ENCODE assay signal across 10 mouse cellular contexts in the genomic region with DNA sequence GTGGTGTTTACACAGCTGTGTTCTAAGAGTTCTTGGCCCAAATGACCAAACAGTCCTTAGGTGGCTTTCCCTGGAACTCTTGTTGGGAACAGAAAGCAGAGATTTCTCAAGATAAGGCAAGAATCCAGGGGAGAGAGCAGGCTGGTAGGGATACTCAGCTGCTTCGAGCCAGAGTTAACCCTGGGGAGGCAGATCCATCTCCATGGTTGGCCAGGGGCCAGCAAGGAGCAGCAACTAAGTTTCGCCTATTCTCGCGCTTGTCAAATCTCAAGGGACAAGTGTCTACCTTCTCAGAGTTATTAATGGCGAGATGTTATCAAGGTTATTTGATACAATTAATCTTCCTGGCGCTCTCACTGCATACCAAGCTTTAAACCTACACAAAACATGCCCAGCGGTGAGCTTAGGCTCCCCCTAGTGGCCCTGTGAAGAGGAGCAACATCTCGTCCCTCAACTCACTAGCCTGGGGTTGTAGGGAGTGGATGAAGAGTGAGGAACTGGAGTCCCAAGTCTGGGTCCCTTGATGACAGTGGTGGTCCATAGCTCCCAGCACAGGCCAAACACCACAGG. TPM values are rescaled to one million over a fixed set of nuclear protein-coding genes. Genes with fewer than 3 reads are reported as not detected.
DNase-seq lines count a peak whose midpoint lies in the region; ATAC-seq and TF ChIP-seq lines count a peak whose summit lies in the region.
"Had no signal": no experiment of that assay in that cellular context is flagged by ENCODE, and none has a peak within 500 bp of the region (broad histone marks: within the 10 kb centered on the region; RNA-seq: fewer than 3 reads in every experiment).

No protein-coding gene starts in this region.

- no peaks in the 10 kb centered on the region for H3K9me3 ChIP-seq in kidney, embryonic 15.5 days (replicated peaks)
- no peaks in the 10 kb centered on the region for H3K9me3 ChIP-seq in ES-Bruce4 (replicated peaks; ENCODE audit: control insufficient read depth, insufficient read depth, low read length, poor library complexity, severe bottlenecking)
- H3K9me3 ChIP-seq: embryonic facial prominence, embryonic 13.5 days; megakaryocyte, embryonic 14.5 days had no signal

- no peak overlapping the region for H3K9ac ChIP-seq in kidney, embryonic 15.5 days
- no peak overlapping the region for H3K9ac ChIP-seq in ES-Bruce4 (ENCODE audit: low read depth, poor library complexity, severe bottlenecking)
- H3K9ac ChIP-seq: embryonic facial prominence, embryonic 13.5 days had no signal

- no peak for ATAC-seq in kidney, embryonic 15.5 days (replicated peaks; ENCODE audit: low FRiP score)

- no peak overlapping the region for H3K27ac ChIP-seq in kidney, adult 2 months (ENCODE audit: insufficient read depth, low read depth, low read length)
- H3K27ac ChIP-seq in kidney, embryonic 15.5 days: no peak overlapping the region
- no peak overlapping the region for H3K27ac ChIP-seq in ES-Bruce4 (ENCODE audit: insufficient read depth, low read length)
- H3K27ac ChIP-seq: embryonic facial prominence, embryonic 13.5 days had no signal

- 28% methylated on average over 8 of the region's 8 CpGs for WGBS in kidney, adult 2 months
- 31% methylated on average over 8 of the region's 8 CpGs for WGBS in kidney, embryonic 15.5 days

- H3K4me2 ChIP-seq in kidney, embryonic 15.5 days: no peak overlapping the region
- H3K4me2 ChIP-seq: embryonic facial prominence, embryonic 13.5 days had no signal

- DNase-seq in kidney, adult 2 months: peak; percentile 57
- DNase-seq in cerebellum, adult 18-20 months: peak; percentile 69 to 76
- DNase-seq in forelimb bud, embryonic 11.5 days (ENCODE audit: low read depth, low spot score): peak; percentile 35
- peak; percentile 63 to 72 for DNase-seq in kidney, postnatal 4 days
- DNase-seq in mesoderm, embryonic 11.5 days (ENCODE audit: low read depth, low spot score): peak; percentile 58
- peak; percentile 63 for DNase-seq in testis, postnatal 14 days (ENCODE audit: low spot score)

- peak; percentile 82 for TF ChIP-seq CTCF in kidney, adult 2 months (conservative IDR thresholded peaks at IDR 0.05; ENCODE audit: insufficient read depth, insufficient read length, low read depth, low read length)
- TF ChIP-seq CTCF in ES-Bruce4 (IDR thresholded peaks at IDR 0.05; ENCODE audit: low read depth, low read length): peak; percentile 90

- no peaks in the 10 kb centered on the region for H3K27me3 ChIP-seq in kidney, adult 2 months (replicated peaks; ENCODE audit: control insufficient read depth, insufficient read depth, low read length)
- H3K27me3 ChIP-seq in kidney, embryonic 15.5 days: no peaks in the 10 kb centered on the region
- H3K27me3 ChIP-seq in ES-Bruce4 (ENCODE audit: control insufficient read depth, insufficient read depth, low read length, poor library complexity, severe bottlenecking): no peaks in the 10 kb centered on the region
- H3K27me3 ChIP-seq: embryonic facial prominence, embryonic 13.5 days had no signal

- no peak overlapping the region for H3K4me3 ChIP-seq in kidney, adult 2 months (ENCODE audit: insufficient read depth, low read depth, low read length)
- no peak overlapping the region for H3K4me3 ChIP-seq in kidney, embryonic 15.5 days (replicated peaks)
- H3K4me3 ChIP-seq in ES-Bruce4 (ENCODE audit: low read depth, low read length): no peak overlapping the region
- H3K4me3 ChIP-seq: embryonic facial prominence, embryonic 13.5 days; megakaryocyte, embryonic 14.5 days had no signal

- TF ChIP-seq POLR2A in kidney, adult 2 months (IDR thresholded peaks at IDR 0.05; ENCODE audit: low read depth, low read length): no peak
- no peak for TF ChIP-seq POLR2A in ES-Bruce4 (IDR thresholded peaks at IDR 0.05; ENCODE audit: insufficient read depth, low read length)

- peaks cover 10% of the 10 kb centered on the region for H3K36me3 ChIP-seq in kidney, adult 2 months (ENCODE audit: control insufficient read depth, insufficient read depth, low read length)
- peaks cover 45% of the 10 kb centered on the region for H3K36me3 ChIP-seq in kidney, embryonic 15.5 days
- no peaks in the 10 kb centered on the region for H3K36me3 ChIP-seq in ES-Bruce4 (ENCODE audit: control insufficient read depth, insufficient read depth, low read length, poor library complexity, severe bottlenecking)

- no peaks in the 10 kb centered on the region for H3K4me1 ChIP-seq in kidney, adult 2 months (ENCODE audit: control insufficient read depth, insufficient read depth, low read length)
- 0 out of 2 replicates have a peak, but pooled peaks cover 3% of the 10 kb centered on the region for H3K4me1 ChIP-seq in kidney, embryonic 15.5 days
- H3K4me1 ChIP-seq in ES-Bruce4 (ENCODE audit: control insufficient read depth, insufficient read depth, low read length): no peaks in the 10 kb centered on the region
- H3K4me1 ChIP-seq: embryonic facial prominence, embryonic 13.5 days; megakaryocyte, embryonic 14.5 days had no signal

- TF ChIP-seq EP300 in ES-Bruce4 (IDR thresholded peaks at IDR 0.05; ENCODE audit: insufficient read depth, low read depth, low read length): no peak

RNA-seq across cellular contexts. Expression of a gene that starts 6.9 kb away (rescaled TPM):
- polyA plus RNA-seq in kidney, adult 2 months (2012; rRNA removed): 8.1 and 10.6 TPM in 2 replicates
- polyA plus RNA-seq in kidney, embryonic 15.5 days (2015; fragmentation: Nextera tagmentation; extraction: Ambion mirVana): 4.6 and 5.1 TPM in 2 replicates
- 2.9 and 3.1 TPM in 2 replicates for polyA plus RNA-seq in ES-Bruce4 (2011; ENCODE audit: insufficient read depth, insufficient read length, low read depth, missing spikeins)

RNA-seq across cellular contexts. Expression of a gene that starts 10.6 kb away (rescaled TPM):
- 2,179 and 2,584 TPM in 2 replicates for polyA plus RNA-seq in kidney, adult 2 months (2012; rRNA removed)
- 92.9 and 102 TPM in 2 replicates for polyA plus RNA-seq in kidney, embryonic 15.5 days (2015; fragmentation: Nextera tagmentation; extraction: Ambion mirVana)
- 45.8 and 47.8 TPM in 2 replicates for polyA plus RNA-seq in ES-Bruce4 (2011; ENCODE audit: insufficient read depth, insufficient read length, low read depth, missing spikeins)

RNA-seq across cellular contexts. Expression of a gene that starts 26.3 kb away (rescaled TPM):
- polyA plus RNA-seq in kidney, adult 2 months (2012; rRNA removed): 7.0 and 7.1 TPM in 2 replicates
- 13.0 and 13.4 TPM in 2 replicates for polyA plus RNA-seq in kidney, embryonic 15.5 days (2015; fragmentation: Nextera tagmentation; extraction: Ambion mirVana)
- 3.3 and 4.0 TPM in 2 replicates for polyA plus RNA-seq in ES-Bruce4 (2011; ENCODE audit: insufficient read depth, insufficient read length, low read depth, missing spikeins)

RNA-seq across cellular contexts. Expression of a gene that starts 26.5 kb away (rescaled TPM):
- polyA plus RNA-seq in kidney, adult 2 months (2012; rRNA removed): 0.83 and 1.1 TPM in 2 replicates
- polyA plus RNA-seq in kidney, embryonic 15.5 days (2015; fragmentation: Nextera tagmentation; extraction: Ambion mirVana): 0.49 and 0.64 TPM in 2 replicates
- polyA plus RNA-seq in ES-Bruce4 (2011; ENCODE audit: insufficient read depth, insufficient read length, low read depth, missing spikeins): 0.72 and 1.1 TPM in 2 replicates

RNA-seq across cellular contexts. Expression of a gene that starts 42.4 kb away (rescaled TPM):
- polyA plus RNA-seq in kidney, adult 2 months (2012; rRNA removed): 33.3 and 33.8 TPM in 2 replicates
- 95.1 and 95.5 TPM in 2 replicates for polyA plus RNA-seq in kidney, embryonic 15.5 days (2015; fragmentation: Nextera tagmentation; extraction: Ambion mirVana)
- polyA plus RNA-seq in ES-Bruce4 (2011; ENCODE audit: insufficient read depth, insufficient read length, low read depth, missing spikeins): 248 and 252 TPM in 2 replicates

Comparison
In these comparisons a context has a peak if more than half of its experiments do, and no peak if none do; other contexts are left out.
1. RNA of a gene that starts 10.6 kb away (polyA plus RNA-seq): 2,179 to 2,584 TPM in kidney, adult 2 months; 92.9 to 102 TPM in kidney, embryonic 15.5 days and 45.8 to 47.8 TPM in ES-Bruce4; every median in the first group is over 10 times any median in the second.
2. Peak in every context shown above with its lines, with median percentiles within 50 percentile points of each other: DNase-seq.